Mouse (Mus musculus) hindbrain, embryonic 12.5 days (tissue): ENCODE results near the gene Mesp2. TPM values are rescaled to one million over a fixed set of nuclear protein-coding genes. Genes with fewer than 3 reads are reported as not detected.

Experiments
- ATAC-seq: fragments of 200-750 bp; cut with Nextera tagmentation; 2 replicates; pipeline ENCODE4 v1.8.0; 2017; ENCODE audit warnings: moderate TSS enrichment; ENCODE audit not compliant: low FRiP score
- H3K27ac ChIP-seq: fragments of 300-500 bp; sonication (generic); 2 replicates; pipeline ENCODE4 v1.5.1; 2016; ENCODE audit warnings: mild to moderate bottlenecking
- H3K27me3 ChIP-seq: fragments of 300-500 bp; sonication (generic); 2 replicates; pipeline ENCODE4 v1.6.1; 2016; ENCODE audit warnings: mild to moderate bottlenecking
- H3K36me3 ChIP-seq: fragments of 300-500 bp; sonication (generic); 2 replicates; pipeline ENCODE4 v1.6.1; 2016; ENCODE audit warnings: mild to moderate bottlenecking
- H3K4me1 ChIP-seq: fragments of 300-500 bp; sonication (generic); 2 replicates; pipeline ENCODE4 v1.6.1; 2016
- H3K4me2 ChIP-seq: fragments of 300-500 bp; sonication (generic); replicated peaks from 2 replicates; pipeline ENCODE4 v1.6.1; 2016; ENCODE audit warnings: mild to moderate bottlenecking
- H3K4me3 ChIP-seq: fragments of 300-500 bp; sonication (generic); 2 replicates; pipeline ENCODE4 v1.5.1; 2016; ENCODE audit warnings: mild to moderate bottlenecking
- H3K9ac ChIP-seq: fragments of 300-500 bp; sonication (generic); 2 replicates; pipeline ENCODE4 v1.6.1; 2016; ENCODE audit warnings: mild to moderate bottlenecking, moderate library complexity
- H3K9me3 ChIP-seq: fragments of 300-500 bp; sonication (generic); replicated peaks from 2 replicates; pipeline ENCODE4 v1.6.1; 2016; ENCODE audit warnings: mild to moderate bottlenecking
- WGBS: fragments of 180-500 bp; shearing (Covaris S2); methylation state at CpG from one replicate; pipeline ENCODE4 v1.1.7; 2016; 5-methylcytosine and 5-hydroxymethylcytosine counted together
- polyA plus RNA-seq: library from polyadenylated mRNA; unstranded; fragments of >200 nt; fragmentation: Nextera tagmentation; extraction: Ambion mirVana; gene quantifications from 2 replicates; pipeline ENCODE4 v1.2.1, GENCODE M21; 2016

Mesp2 gene
- polyA plus RNA-seq, 1 experiment from 2014 or later, result 0.56 TPM

GRCm38 (mm10) chr7:79847456-79848451 is 37.2 kb downstream of the Mesp2 start:
- H3K36me3 ChIP-seq, result no peaks in the 10 kb centered on the region
- H3K4me1 ChIP-seq, result peaks cover 10% of the 10 kb centered on the region
- H3K4me2 ChIP-seq, result peak overlapping the region; percentile 58
- peaks cover 25% of the 10 kb centered on the region for H3K27me3 ChIP-seq
- peak overlapping the region; percentile 34 for H3K4me3 ChIP-seq
- WGBS, result 10% methylated on average over 53 of the region's 53 CpGs
- peak overlapping the region; percentile 43 for H3K9ac ChIP-seq
- H3K9me3 ChIP-seq, result no peaks in the 10 kb centered on the region
- no peak overlapping the region for H3K27ac ChIP-seq
- no peak for ATAC-seq

- no peak overlapping the region for H3K27ac ChIP-seq
- no peaks in the 10 kb centered on the region for H3K36me3 ChIP-seq
- H3K9ac ChIP-seq, result no peak overlapping the region
- no peaks in the 10 kb centered on the region for H3K27me3 ChIP-seq
- H3K9me3 ChIP-seq, result no peaks in the 10 kb centered on the region
- no peak overlapping the region for H3K4me2 ChIP-seq
- ATAC-seq, result no peak
- H3K4me1 ChIP-seq, result peaks cover 8% of the 10 kb centered on the region; the same call in 1 of the 2 replicates
- H3K4me3 ChIP-seq, result no peak overlapping the region
- whole genome bisulfite sequencing, result 84% methylated on average over 4 of the region's 4 CpGs
Observed at GRCm38 (mm10) chr7:79856305-79856704, 45.8 kb downstream of the Mesp2 start.

- 71% methylated on average over 11 of the region's 11 CpGs for WGBS
- Histone ChIP-seq H3K9ac (no peak overlapping the region), H3K36me3 (no peaks in the 10 kb centered on the region), H3K27me3 (no peaks in the 10 kb centered on the region), H3K27ac (no peak overlapping the region), H3K4me3 (no peak overlapping the region), H3K4me1 (peaks cover 8% of the 10 kb centered on the region; the same call in 1 of the 2 replicates), H3K4me2 (no peak overlapping the region), H3K9me3 (no peaks in the 10 kb centered on the region)
- no peak for ATAC-seq
Observed at GRCm38 (mm10) chr7:79858202-79858934, 47.8 kb downstream of the Mesp2 start.

- Histone ChIP-seq H3K27me3 (no peaks in the 10 kb centered on the region), H3K4me1 (peaks cover 8% of the 10 kb centered on the region; the same call in 1 of the 2 replicates), H3K4me3 (no peak overlapping the region), H3K36me3 (no peaks in the 10 kb centered on the region), H3K9ac (no peak overlapping the region), H3K9me3 (no peaks in the 10 kb centered on the region), H3K27ac (no peak overlapping the region), H3K4me2 (no peak overlapping the region)
- 59% methylated on average over 9 of the region's 9 CpGs for WGBS
- ATAC-seq, result no peak
Observed at GRCm38 (mm10) chr7:79858956-79859630, 48.6 kb downstream of the Mesp2 start.

- H3K4me2 ChIP-seq, result no peak within 1 kb of the TSS
- no peak within 1 kb of the TSS for H3K9ac ChIP-seq
- no peak within 1 kb of the TSS for H3K4me3 ChIP-seq
- no peak for ATAC-seq
- 81% methylated on average over 9 of the region's 9 CpGs for WGBS
- no peaks in the 10 kb centered on the region for H3K27me3 ChIP-seq
- peaks cover 8% of the 10 kb centered on the region; the same call in 1 of the 2 replicates for H3K4me1 ChIP-seq
- no peak within 1 kb of the TSS for H3K27ac ChIP-seq
- no peaks in the 10 kb centered on the region for H3K36me3 ChIP-seq
- no peaks in the 10 kb centered on the region for H3K9me3 ChIP-seq
Observed at GRCm38 (mm10) chr7:79860811-79861210, 50.3 kb downstream of the Mesp2 start, which contains the start of gene Anpep. Gene Anpep, minus strand, starts transcription at chr7:79861059.

GRCm38 (mm10) chr7:79861794-79862193 is 51.3 kb downstream of the Mesp2 start:
- WGBS, result 91% methylated on average over 8 of the region's 8 CpGs
- Histone ChIP-seq H3K27me3 (no peaks in the 10 kb centered on the region), H3K4me3 (no peak overlapping the region), H3K9me3 (no peaks in the 10 kb centered on the region), H3K36me3 (no peaks in the 10 kb centered on the region), H3K9ac (no peak overlapping the region), H3K4me1 (peaks cover 11% of the 10 kb centered on the region; the same call in 1 of the 2 replicates), H3K4me2 (no peak overlapping the region), H3K27ac (no peak overlapping the region)
- ATAC-seq, result no peak

Other genes with a start within 250 kb of the Mesp2 start
- gene Rhcg, start 193.1 kb upstream of the Mesp2 start, polyA plus RNA-seq, result 1.4 and 2.3 TPM in 2 replicates
- gene Ticrr, start 150.5 kb upstream of the Mesp2 start, polyA plus RNA-seq, result 8.9 and 9.2 TPM in 2 replicates
- gene Kif7, start 95.0 kb upstream of the Mesp2 start, polyA plus RNA-seq, result 6.7 and 6.9 TPM in 2 replicates
- not detected in 2 replicates for gene Plin1, start 77.8 kb upstream of the Mesp2 start, polyA plus RNA-seq
- gene Pex11a, start 67.6 kb upstream of the Mesp2 start, polyA plus RNA-seq, result 6.8 and 9.5 TPM in 2 replicates
- 0.57 and 0.72 TPM in 2 replicates for gene Wdr93, start 67.6 kb upstream of the Mesp2 start, polyA plus RNA-seq
- gene Mesp1, start 16.9 kb upstream of the Mesp2 start, polyA plus RNA-seq, result 0.17 TPM in 1 of 2 replicates, not detected in the other
- 3.5 and 4.6 TPM in 2 replicates for gene Anpep, start 50.3 kb downstream of the Mesp2 start, polyA plus RNA-seq
- 48.7 and 56.7 TPM in 2 replicates for gene Ap3s2, start 109.9 kb downstream of the Mesp2 start, polyA plus RNA-seq
- gene Arpin, start 124.6 kb downstream of the Mesp2 start, polyA plus RNA-seq, result 19.8 and 20.3 TPM in 2 replicates
- gene Zfp710, start 214.1 kb downstream of the Mesp2 start, polyA plus RNA-seq, result 26.0 and 26.4 TPM in 2 replicates